Mouse (Mus musculus): ENCODE results near the gene Rpgrip1l.

- TF ChIP-seq CTCF (IDR thresholded peaks at IDR 0.05; ENCODE audit: borderline replicate concordance, extremely low read depth, insufficient read depth, insufficient read length) (no peak), POLR2A (IDR thresholded peaks at IDR 0.05; ENCODE audit: borderline replicate concordance, extremely low read depth, insufficient read depth, insufficient read length, poor library complexity, severe bottlenecking) (no peak)
Measured at GRCm38 (mm10) chr8:91324271-91324670, 11.2 kb upstream of the Rpgrip1l start.

Measured in brain, embryonic 14.5 days (tissue).